Mouse (Mus musculus) bone marrow, adult 2 months (tissue): ENCODE results near the gene Tcf19. TPM values are rescaled to one million over a fixed set of nuclear protein-coding genes. Genes with fewer than 3 reads are reported as not detected.
"Not testable (repeated sequence)": the region's sequence is repeated elsewhere in the genome, so short reads cannot be mapped to it uniquely, and the experiment has no call there.

Source experiments
- H3K27ac ChIP-seq: fragments of 200-500 bp; 2 replicates; pipeline ENCODE4 v1.5.1; 2012; ENCODE audit warnings: low read depth, mild to moderate bottlenecking, control low read depth, inconsistent platforms, low read length; ENCODE audit not compliant: control insufficient read depth, poor library complexity, insufficient read depth
- H3K4me1 ChIP-seq: fragments of 200-500 bp; 2 replicates; pipeline ENCODE4 v1.6.1; 2011; ENCODE audit warnings: low read length; ENCODE audit not compliant: control insufficient read depth, insufficient read depth
- H3K4me3 ChIP-seq: fragments of 200-500 bp; replicated peaks from 2 replicates; pipeline ENCODE3; 2011; ENCODE audit warnings: mild to moderate bottlenecking, low read depth, low read length, control low read depth; ENCODE audit not compliant: control insufficient read depth
- CTCF ChIP-seq: fragments of 200-500 bp; IDR thresholded peaks from 2 replicates; pipeline ENCODE4 v1.5.1; 2011; ENCODE audit warnings: low read length, control low read depth; ENCODE audit not compliant: control insufficient read depth, insufficient read depth
- POLR2A ChIP-seq: fragments of 200-500 bp; IDR thresholded peaks from 2 replicates; pipeline ENCODE4 v1.6.1; 2011; ENCODE audit warnings: low read depth, mild to moderate bottlenecking, control low read depth, low read length, borderline replicate concordance; ENCODE audit not compliant: control insufficient read depth
- WGBS: fragments of 180-500 bp; shearing (Covaris S2); methylation state at CpG from one replicate; pipeline ENCODE4 v1.1.7; 2018; 5-methylcytosine and 5-hydroxymethylcytosine counted together
- polyA plus RNA-seq: library from polyadenylated mRNA; stranded (reverse); fragments of >200 nt; gene quantifications from 2 replicates; pipeline ENCODE4 v1.2.4, GENCODE M21; 2011; ENCODE audit warnings: low replicate concordance; ENCODE audit not compliant: missing spikeins, insufficient read depth, insufficient read length

Tcf19 gene
- polyA plus RNA-seq, 1 experiment = 41.7 TPM

GRCm38 (mm10) chr17:35485702-35486101 is 30.9 kb downstream of the Tcf19 start:
- H3K4me1 ChIP-seq = no peaks in the 10 kb centered on the region; the same call in 1 of the 2 replicates
- 26% methylated on average over 4 of the region's 4 CpGs for whole genome bisulfite sequencing
- TF ChIP-seq POLR2A (no peak), CTCF (no peak)
- no peak overlapping the region for H3K27ac ChIP-seq
- H3K4me3 ChIP-seq = no peak overlapping the region

- no peaks in the 10 kb centered on the region; the same call in 1 of the 2 replicates for H3K4me1 ChIP-seq
- no peak overlapping the region for H3K27ac ChIP-seq
- WGBS = 1% methylated on average over 9 of the region's 9 CpGs
- no peak overlapping the region for H3K4me3 ChIP-seq
- no peak for TF ChIP-seq POLR2A
- TF ChIP-seq CTCF = peak; percentile 88
Observed at GRCm38 (mm10) chr17:35484066-35484465, 32.6 kb downstream of the Tcf19 start.

DNA sequence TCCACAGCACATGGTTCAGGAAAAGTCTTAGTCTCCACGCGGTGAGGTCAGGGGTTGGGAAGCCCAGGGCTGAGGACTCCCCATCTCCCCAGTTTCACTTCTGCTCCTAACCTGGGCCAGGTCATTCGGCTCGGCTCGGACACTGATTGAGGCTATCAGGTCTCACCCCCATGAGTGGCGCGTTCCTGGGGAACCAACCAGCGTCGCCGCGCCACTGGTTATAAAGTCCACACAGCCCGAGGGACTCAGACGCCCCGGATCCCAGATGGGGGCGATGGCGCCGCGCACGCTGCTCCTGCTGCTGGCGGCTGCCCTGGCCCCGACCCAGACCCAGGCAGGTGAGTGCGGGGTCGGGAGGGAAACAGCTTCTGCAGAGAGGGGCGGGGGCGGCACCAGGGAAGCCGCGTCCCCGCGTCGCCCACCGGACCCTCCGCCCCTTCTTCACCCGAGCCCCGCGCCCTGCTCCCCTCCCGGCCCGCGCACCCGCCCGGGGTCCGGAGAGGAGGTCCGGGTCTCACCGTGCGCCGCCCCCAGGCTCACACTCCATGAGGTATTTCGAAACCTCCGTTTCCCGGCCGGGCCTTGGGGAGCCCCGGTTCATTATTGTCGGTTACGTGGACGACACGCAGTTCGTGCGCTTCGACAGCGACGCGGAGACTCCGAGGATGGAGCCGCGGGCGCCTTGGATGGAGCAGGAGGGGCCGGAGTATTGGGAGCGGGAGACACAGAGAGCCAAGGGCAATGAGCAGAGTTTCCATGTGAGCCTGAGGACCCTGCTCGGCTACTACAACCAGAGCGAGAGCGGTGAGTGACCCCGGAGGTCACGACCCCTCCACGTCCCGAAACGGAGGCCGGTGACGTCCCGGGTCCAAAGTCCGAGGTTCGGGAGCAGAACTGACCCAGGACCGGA is 46.5 kb downstream of the Tcf19 start, which contains the start of gene H2-Q10:
TSS of gene H2-Q10 (plus strand) at position 248 of the 910 bp plus-strand sequence.
- peak within 1 kb of the TSS; percentile 54 for H3K4me3 ChIP-seq

GRCm38 (mm10) chr17:35468936-35469335 is 47.7 kb downstream of the Tcf19 start:
- 30% methylated on average over 3 of the region's 3 CpGs for WGBS
- H3K27ac ChIP-seq, H3K4me1 ChIP-seq, H3K4me3 ChIP-seq: not testable (repeated sequence)

More for the DNA sequence above, 46.5 kb downstream of the Tcf19 start, which contains the start of gene H2-Q10:
- Histone ChIP-seq H3K4me1 (no peaks in the 10 kb centered on the region), H3K27ac (peak within 1 kb of the TSS; percentile 62)
- TF ChIP-seq CTCF (no peak), POLR2A (no peak)
- WGBS = 4% methylated on average over 72 of the region's 80 CpGs

GRCm38 (mm10) chr17:35465651-35466050 is 51.0 kb downstream of the Tcf19 start:
- TF ChIP-seq CTCF = peak; percentile 67
- not testable (repeated sequence) for H3K4me3 ChIP-seq, H3K27ac ChIP-seq, H3K4me1 ChIP-seq
- 4% methylated on average over 8 of the region's 8 CpGs for WGBS

Other genes starting within 250 kb of the Tcf19 start
- not detected in 2 replicates for gene H2-Q1, start 196.4 kb downstream of the Tcf19 start, polyA plus RNA-seq
- not detected in 2 replicates for gene H2-Q2, start 174.6 kb downstream of the Tcf19 start, polyA plus RNA-seq
- gene H2-Q4, start 137.2 kb downstream of the Tcf19 start, polyA plus RNA-seq = 62.5 and 82.4 TPM in 2 replicates
- gene H2-Q6, start 92.0 kb downstream of the Tcf19 start, polyA plus RNA-seq = 52.3 and 95.2 TPM in 2 replicates
- gene H2-Q7, start 77.7 kb downstream of the Tcf19 start, polyA plus RNA-seq = 43.9 and 101 TPM in 2 replicates
- gene H2-Q10, start 46.7 kb downstream of the Tcf19 start, polyA plus RNA-seq = 28.2 and 68.7 TPM in 2 replicates
- 102 TPM in 1 of 2 replicates, not detected in the other for gene Pou5f1, start 10.8 kb downstream of the Tcf19 start, polyA plus RNA-seq
- 15.7 and 31.8 TPM in 2 replicates for gene Cchcr1, start 276 bp upstream of the Tcf19 start, polyA plus RNA-seq
- gene Psors1c2, start 16.4 kb upstream of the Tcf19 start, polyA plus RNA-seq = not detected in 2 replicates
- not detected in 2 replicates for gene Cdsn, start 35.3 kb upstream of the Tcf19 start, polyA plus RNA-seq
- gene 2300002M23Rik, start 50.6 kb upstream of the Tcf19 start, polyA plus RNA-seq = not detected in 2 replicates
- not detected in 2 replicates for gene Sfta2, start 84.7 kb upstream of the Tcf19 start, polyA plus RNA-seq
- not detected in 2 replicates for gene Gm9573, start 109.8 kb upstream of the Tcf19 start, polyA plus RNA-seq
- not detected in 2 replicates for gene Mucl3, start 126.9 kb upstream of the Tcf19 start, polyA plus RNA-seq
- 13.1 and 25.0 TPM in 2 replicates for gene Vars2, start 150.8 kb upstream of the Tcf19 start, polyA plus RNA-seq
- 12.5 and 21.1 TPM in 2 replicates for gene Gtf2h4, start 156.9 kb upstream of the Tcf19 start, polyA plus RNA-seq
- gene Ddr1, start 187.8 kb upstream of the Tcf19 start, polyA plus RNA-seq = 2.4 and 6.0 TPM in 2 replicates